Mouse (Mus musculus) A20 (cell line): ENCODE measurements around the gene D330045A20Rik.
"Not testable (repeated sequence)": the region's sequence is repeated elsewhere in the genome, so short reads cannot be mapped to it uniquely, and the experiment has no call there.

Source experiments
- DNase-seq: peaks from one replicate; pipeline ENCODE4 v3.0.0-alpha.2; 2011; ENCODE audit warnings: low read depth, low spot score

Gene D330045A20Rik

GRCm38 (mm10) chrX:139578649-139579278, 98.6 kb downstream of the D330045A20Rik start:
- no peak for DNase-seq

- DNase-seq = no peak
These were observed 103.4 kb downstream of the D330045A20Rik start for GRCm38 (mm10) chrX:139583616-139584015.

GRCm38 (mm10) chrX:139586676-139587075, 106.5 kb downstream of the D330045A20Rik start:
- not testable (repeated sequence) for DNase-seq

- DNase-seq = no peak
These were observed 116.2 kb downstream of the D330045A20Rik start for GRCm38 (mm10) chrX:139596404-139596803.
